Mouse (Mus musculus) heart, embryonic 16.5 days (tissue): ENCODE measurements around the gene Maf. TPM values are rescaled to one million over a fixed set of nuclear protein-coding genes. Genes with fewer than 3 reads are reported as not detected.

Experiments
- ATAC-seq: fragments of 200-750 bp; cut with Nextera tagmentation; replicated peaks from 2 replicates; pipeline ENCODE4 v1.8.0; 2017; ENCODE audit warnings: moderate number of reproducible peaks; ENCODE audit not compliant: insufficient read depth, low FRiP score; ENCODE audit errors: extremely low read depth
- H3K27ac ChIP-seq: fragments of 300-500 bp; sonication (generic); 2 replicates; pipeline ENCODE4 v1.5.1; 2014; ENCODE audit warnings: mild to moderate bottlenecking, low read length, control low read depth, moderate library complexity
- H3K27me3 ChIP-seq: fragments of 300-500 bp; sonication (generic); 2 replicates; pipeline ENCODE4 v1.6.1; 2014; ENCODE audit warnings: low read length, mixed read lengths; ENCODE audit not compliant: control insufficient read depth, insufficient read depth
- H3K36me3 ChIP-seq: fragments of 300-500 bp; sonication (generic); 2 replicates; pipeline ENCODE4 v1.6.1; 2014; ENCODE audit not compliant: control insufficient read depth, insufficient read depth
- H3K4me1 ChIP-seq: fragments of 300-500 bp; sonication (generic); 2 replicates; pipeline ENCODE4 v1.6.1; 2014; ENCODE audit warnings: low read length, mixed read lengths; ENCODE audit not compliant: control insufficient read depth, insufficient read depth
- H3K4me2 ChIP-seq: fragments of 300-500 bp; sonication (generic); 2 replicates; pipeline ENCODE4 v1.6.1; 2014; ENCODE audit warnings: low read depth, mild to moderate bottlenecking, control low read depth, low read length
- H3K4me3 ChIP-seq: fragments of 300-500 bp; sonication (generic); 2 replicates; pipeline ENCODE4 v1.5.1; 2014; ENCODE audit warnings: mild to moderate bottlenecking, control low read depth, low read length
- H3K9ac ChIP-seq: fragments of 300-500 bp; sonication (generic); 2 replicates; pipeline ENCODE4 v1.6.1; 2014; ENCODE audit warnings: low read length, control low read depth
- H3K9me3 ChIP-seq: fragments of 300-500 bp; sonication (generic); replicated peaks from 2 replicates; pipeline ENCODE4 v1.6.1; 2016; ENCODE audit warnings: low read length; ENCODE audit not compliant: control insufficient read depth
- WGBS: fragments of 180-500 bp; shearing (Covaris S2); extraction: QIAGEN DNeasy Blood & Tissue Kit; methylation state at CpG from one replicate; pipeline ENCODE4 v1.1.7; 2014; 5-methylcytosine and 5-hydroxymethylcytosine counted together
- polyA plus RNA-seq: library from polyadenylated mRNA; unstranded; fragments of >200 nt; fragmentation: Nextera tagmentation; extraction: Ambion mirVana; gene quantifications from 2 replicates; pipeline ENCODE4 v1.2.1, GENCODE M21; 2015

Gene Maf
- polyA plus RNA-seq, 1 experiment from 2014 or later: 3.2 TPM

GRCm38 (mm10) chr8:115697410-115697809, 10.2 kb downstream of the Maf start:
- H3K9me3 ChIP-seq: no peaks in the 10 kb centered on the region
- H3K27ac ChIP-seq: no peak overlapping the region
- peaks cover 2% of the 10 kb centered on the region; the same call in 1 of the 2 replicates for H3K4me1 ChIP-seq
- H3K4me2 ChIP-seq: no peak overlapping the region
- H3K9ac ChIP-seq: no peak overlapping the region
- ATAC-seq: no peak
- no peaks in the 10 kb centered on the region for H3K27me3 ChIP-seq
- WGBS: 52% methylated on average over 3 of the region's 3 CpGs
- H3K4me3 ChIP-seq: no peak overlapping the region
- H3K36me3 ChIP-seq: no peaks in the 10 kb centered on the region

DNA sequence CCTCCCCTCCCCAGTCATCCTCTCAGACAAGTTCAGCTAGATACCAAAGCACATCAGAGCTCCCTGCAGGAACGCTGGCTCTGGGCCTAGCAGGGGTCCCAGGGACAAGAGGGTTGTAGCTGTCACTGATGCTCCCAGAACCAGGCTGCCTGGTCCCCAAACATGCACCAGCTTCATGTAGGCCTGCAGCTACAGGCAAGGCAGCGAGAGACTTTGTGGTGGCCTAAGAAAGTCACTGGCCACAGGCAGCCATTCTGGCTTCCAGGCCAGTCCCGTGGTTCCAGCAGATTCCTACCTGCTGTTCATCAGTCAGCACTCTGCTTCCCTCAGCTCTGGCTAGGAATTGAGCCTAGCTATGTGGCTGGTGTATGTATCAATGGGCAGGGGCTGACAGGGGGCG, 10.9 kb downstream of the Maf start:
- Histone ChIP-seq H3K9ac (no peak overlapping the region), H3K4me1 (peaks cover 2% of the 10 kb centered on the region; the same call in 1 of the 2 replicates), H3K4me2 (no peak overlapping the region), H3K27me3 (no peaks in the 10 kb centered on the region), H3K36me3 (no peaks in the 10 kb centered on the region), H3K4me3 (no peak overlapping the region), H3K9me3 (no peaks in the 10 kb centered on the region), H3K27ac (no peak overlapping the region)
- WGBS: 65% methylated on average over 4 of the region's 4 CpGs
- no peak for ATAC-seq

GRCm38 (mm10) chr8:115687349-115687748, 20.2 kb downstream of the Maf start:
- Histone ChIP-seq H3K36me3 (no peaks in the 10 kb centered on the region), H3K4me3 (no peak overlapping the region), H3K4me2 (no peak overlapping the region), H3K27ac (no peak overlapping the region), H3K9ac (no peak overlapping the region), H3K9me3 (no peaks in the 10 kb centered on the region), H3K4me1 (no peaks in the 10 kb centered on the region), H3K27me3 (0 out of 2 replicates have a peak, but pooled peaks cover 2% of the 10 kb centered on the region)
- WGBS: 70% methylated on average over 9 of the region's 9 CpGs
- no peak for ATAC-seq

GRCm38 (mm10) chr8:115683309-115683708, 24.3 kb downstream of the Maf start:
- 70% methylated on average over 7 of the region's 7 CpGs for WGBS
- no peak for ATAC-seq
- H3K9ac ChIP-seq: no peak overlapping the region
- H3K27me3 ChIP-seq: 0 out of 2 replicates have a peak, but pooled peaks cover 2% of the 10 kb centered on the region
- H3K9me3 ChIP-seq: no peaks in the 10 kb centered on the region
- no peak overlapping the region for H3K27ac ChIP-seq
- no peaks in the 10 kb centered on the region for H3K4me1 ChIP-seq
- no peaks in the 10 kb centered on the region for H3K36me3 ChIP-seq
- no peak overlapping the region for H3K4me2 ChIP-seq
- no peak overlapping the region for H3K4me3 ChIP-seq

- Histone ChIP-seq H3K9me3 (no peaks in the 10 kb centered on the region), H3K9ac (no peak overlapping the region), H3K36me3 (no peaks in the 10 kb centered on the region), H3K4me1 (no peaks in the 10 kb centered on the region), H3K27ac (no peak overlapping the region), H3K4me2 (no peak overlapping the region), H3K27me3 (no peaks in the 10 kb centered on the region), H3K4me3 (no peak overlapping the region)
- WGBS: 72% methylated on average over 7 of the region's 7 CpGs
- ATAC-seq: no peak
Observed at GRCm38 (mm10) chr8:115679539-115679938, 28.1 kb downstream of the Maf start.

- H3K4me1 ChIP-seq: no peaks in the 10 kb centered on the region
- H3K4me3 ChIP-seq: no peak overlapping the region
- no peak overlapping the region for H3K9ac ChIP-seq
- H3K36me3 ChIP-seq: no peaks in the 10 kb centered on the region
- H3K27ac ChIP-seq: no peak overlapping the region
- no peak for ATAC-seq
- WGBS: 81% methylated on average over 2 of the region's 2 CpGs
- H3K27me3 ChIP-seq: no peaks in the 10 kb centered on the region
- H3K4me2 ChIP-seq: no peak overlapping the region
- 0 out of 2 replicates have a peak, but pooled peaks cover 5% of the 10 kb centered on the region for H3K9me3 ChIP-seq
Observed at GRCm38 (mm10) chr8:115664866-115665265, 42.7 kb downstream of the Maf start.

DNA sequence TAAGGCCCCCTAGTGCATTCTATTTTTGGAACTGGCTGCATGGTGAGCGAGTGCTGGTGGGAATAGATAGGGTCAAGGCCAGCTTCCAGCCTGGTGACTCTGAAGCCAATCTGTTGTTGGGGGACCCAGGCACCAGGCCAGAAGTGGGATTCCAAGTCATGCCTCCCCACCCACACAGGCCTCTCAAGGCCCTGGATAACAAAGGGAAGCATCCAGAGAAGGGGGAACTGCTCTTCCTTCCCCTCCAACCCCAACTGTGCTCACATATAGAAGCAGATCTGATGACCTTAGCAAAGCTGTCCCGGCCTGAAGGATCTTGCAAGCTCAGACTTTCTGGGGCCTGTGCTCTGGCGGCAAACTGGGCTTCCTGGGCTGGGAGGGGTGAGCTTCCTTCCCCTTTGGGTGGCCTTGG, 57.5 kb downstream of the Maf start:
- Histone ChIP-seq H3K4me1 (peaks cover 9% of the 10 kb centered on the region), H3K36me3 (no peaks in the 10 kb centered on the region), H3K4me3 (no peak overlapping the region), H3K27me3 (no peaks in the 10 kb centered on the region), H3K27ac (peak overlapping the region; percentile 61), H3K4me2 (no peak overlapping the region; the same call in 1 of the 2 replicates), H3K9me3 (peaks cover 3% of the 10 kb centered on the region; the same call in 1 of the 2 replicates), H3K9ac (no peak overlapping the region; the same call in 1 of the 2 replicates)
- ATAC-seq: peak; percentile 58; the same call in 1 of the 2 replicates
- 38% methylated on average over 3 of the region's 3 CpGs for WGBS

- Histone ChIP-seq H3K9ac (no peak overlapping the region), H3K9me3 (peaks cover 3% of the 10 kb centered on the region; the same call in 1 of the 2 replicates), H3K4me1 (peaks cover 5% of the 10 kb centered on the region), H3K27me3 (no peaks in the 10 kb centered on the region), H3K4me2 (no peak overlapping the region), H3K36me3 (no peaks in the 10 kb centered on the region), H3K27ac (no peak overlapping the region), H3K4me3 (no peak overlapping the region)
- WGBS: 83% methylated on average over 1 of the region's 1 CpGs
- ATAC-seq: no peak
Observed at GRCm38 (mm10) chr8:115645139-115645538, 62.5 kb downstream of the Maf start.

- Histone ChIP-seq H3K4me3 (no peak overlapping the region), H3K4me2 (no peak overlapping the region), H3K27ac (no peak overlapping the region), H3K9ac (no peak overlapping the region), H3K9me3 (no peaks in the 10 kb centered on the region), H3K27me3 (no peaks in the 10 kb centered on the region), H3K36me3 (no peaks in the 10 kb centered on the region), H3K4me1 (no peaks in the 10 kb centered on the region)
- no peak for ATAC-seq
- 63% methylated on average over 5 of the region's 5 CpGs for WGBS
Observed at GRCm38 (mm10) chr8:115641936-115642335, 65.7 kb downstream of the Maf start.
